Mouse (Mus musculus): ENCODE results near the gene Spns1.

- no peak for TF ChIP-seq CTCF (IDR thresholded peaks at IDR 0.05; ENCODE audit: borderline replicate concordance, extremely low read depth, insufficient read depth, insufficient read length)
- TF ChIP-seq POLR2A (IDR thresholded peaks at IDR 0.05; ENCODE audit: borderline replicate concordance, extremely low read depth, insufficient read depth, insufficient read length, poor library complexity, severe bottlenecking) = no peak
Observed at GRCm38 (mm10) chr7:126376903-126377277, 360 bp downstream of the Spns1 start.
